Mouse (Mus musculus) neural tube, embryonic 12.5 days (tissue): ENCODE data around the gene Gpr37l1. TPM values are rescaled to one million over a fixed set of nuclear protein-coding genes. Genes with fewer than 3 reads are reported as not detected.
A peak's percentile ranks its signal among the peaks of the same experiment; 100 is the strongest.
"Not testable (repeated sequence)": the region's sequence is repeated elsewhere in the genome, so short reads cannot be mapped to it uniquely, and the experiment has no call there.

Experiments
- ATAC-seq: fragments of 200-750 bp; cut with Nextera tagmentation; 2 replicates; pipeline ENCODE4 v1.8.0; 2017; ENCODE audit warnings: low read depth, mild to moderate bottlenecking, moderate TSS enrichment, moderate library complexity; ENCODE audit not compliant: low FRiP score
- H3K27ac ChIP-seq: fragments of 300-500 bp; sonication (generic); 2 replicates; pipeline ENCODE4 v1.5.1; 2016
- H3K27me3 ChIP-seq: fragments of 300-500 bp; sonication (generic); replicated peaks from 2 replicates; pipeline ENCODE4 v1.6.1; 2016; ENCODE audit warnings: mild to moderate bottlenecking
- H3K36me3 ChIP-seq: fragments of 300-500 bp; sonication (generic); 2 replicates; pipeline ENCODE4 v1.6.1; 2016; ENCODE audit warnings: mild to moderate bottlenecking
- H3K4me1 ChIP-seq: fragments of 300-500 bp; sonication (generic); 2 replicates; pipeline ENCODE4 v1.6.1; 2016
- H3K4me2 ChIP-seq: fragments of 300-500 bp; sonication (generic); replicated peaks from 2 replicates; pipeline ENCODE4 v1.6.1; 2016; ENCODE audit warnings: mild to moderate bottlenecking
- H3K4me3 ChIP-seq: fragments of 300-500 bp; sonication (generic); 2 replicates; pipeline ENCODE4 v1.5.1; 2016
- H3K9ac ChIP-seq: fragments of 300-500 bp; sonication (generic); 2 replicates; pipeline ENCODE4 v1.6.1; 2016; ENCODE audit warnings: mild to moderate bottlenecking
- H3K9me3 ChIP-seq: fragments of 300-500 bp; sonication (generic); 2 replicates; pipeline ENCODE4 v1.6.1; 2016; ENCODE audit warnings: mild to moderate bottlenecking
- WGBS: fragments of 180-500 bp; shearing (Covaris S2); methylation state at CpG from one replicate; pipeline ENCODE4 v1.1.7; 2016; 5-methylcytosine and 5-hydroxymethylcytosine counted together
- polyA plus RNA-seq: library from polyadenylated mRNA; unstranded; fragments of >200 nt; fragmentation: Nextera tagmentation; extraction: Ambion mirVana; gene quantifications from 2 replicates; pipeline ENCODE4 v1.2.1, GENCODE M21; 2016

Gene Gpr37l1
- polyA plus RNA-seq, 1 experiment from 2014 or later, result 0.16 TPM

DNA sequence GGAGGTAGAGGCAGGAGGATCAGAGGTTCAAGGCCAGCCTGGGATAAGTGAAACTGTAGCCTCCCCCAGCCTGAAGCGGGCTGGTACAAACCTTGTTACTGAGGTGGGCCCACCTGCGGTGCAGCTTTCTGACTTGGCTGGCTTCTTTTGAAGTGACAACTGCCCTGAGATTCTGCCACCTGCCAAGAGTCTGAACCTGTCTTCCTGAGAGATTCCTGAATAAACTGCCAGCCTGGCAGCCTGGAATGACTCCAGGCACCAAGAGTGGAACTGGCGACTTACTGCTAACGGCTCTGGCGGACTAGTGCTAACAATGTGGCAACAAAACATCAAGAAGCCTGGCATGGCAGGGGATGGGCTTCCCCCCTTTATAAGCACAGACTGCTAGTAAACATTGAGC, 26.9 kb upstream of the Gpr37l1 start:
- H3K4me2 ChIP-seq, H3K4me1 ChIP-seq, H3K4me3 ChIP-seq, H3K27me3 ChIP-seq, ATAC-seq, H3K9ac ChIP-seq, H3K9me3 ChIP-seq, H3K36me3 ChIP-seq, H3K27ac ChIP-seq: not testable (repeated sequence)
- 74% methylated on average over 5 of the region's 5 CpGs for WGBS

DNA sequence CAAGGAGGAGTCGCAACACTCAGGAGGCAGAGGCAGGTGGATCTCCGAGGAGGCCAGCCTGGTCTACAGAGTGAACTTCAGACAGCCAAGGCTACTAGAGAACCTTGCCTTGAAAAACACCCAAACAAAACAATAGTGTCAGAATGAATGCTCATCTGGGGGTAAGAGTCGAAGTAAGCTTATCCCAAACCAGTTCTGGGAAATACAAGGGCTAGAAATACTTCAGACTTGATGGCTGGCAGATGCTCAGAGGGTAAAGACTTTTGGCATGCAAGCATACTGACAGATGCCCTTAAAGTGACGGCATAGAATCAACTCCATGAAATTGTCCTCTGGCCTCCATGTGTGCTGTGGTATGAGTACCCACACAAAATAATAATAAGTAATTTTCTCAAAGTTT, 21.7 kb upstream of the Gpr37l1 start:
- no peak overlapping the region for H3K4me3 ChIP-seq
- H3K27ac ChIP-seq, result no peak overlapping the region
- 89% methylated on average over 4 of the region's 4 CpGs for WGBS
- H3K9me3 ChIP-seq, result no peaks in the 10 kb centered on the region
- no peaks in the 10 kb centered on the region for H3K4me1 ChIP-seq
- no peaks in the 10 kb centered on the region for H3K36me3 ChIP-seq
- H3K4me2 ChIP-seq, result no peak overlapping the region
- H3K27me3 ChIP-seq, result no peaks in the 10 kb centered on the region
- no peak overlapping the region for H3K9ac ChIP-seq
- no peak for ATAC-seq

DNA sequence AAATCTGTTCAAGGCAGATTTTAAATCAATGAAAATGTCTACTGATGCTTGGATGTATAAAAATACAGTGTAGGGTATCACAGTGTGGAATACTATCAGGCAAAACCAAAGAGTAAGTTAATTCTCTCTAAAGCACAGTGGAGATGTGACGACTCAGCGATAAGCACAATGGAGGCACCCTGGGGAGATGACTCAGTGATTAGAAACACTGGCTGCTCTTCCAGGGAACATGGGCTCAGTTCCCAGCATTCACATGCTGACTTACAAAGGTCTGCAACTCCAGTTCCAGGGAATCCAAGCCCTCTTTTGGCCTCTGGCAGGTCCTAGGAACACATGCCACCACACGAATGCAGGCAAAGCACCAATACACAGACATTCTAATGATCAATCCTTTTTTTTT, 20.7 kb upstream of the Gpr37l1 start:
- WGBS, result 29% methylated on average over 3 of the region's 3 CpGs
- H3K27me3 ChIP-seq, result no peaks in the 10 kb centered on the region
- H3K9me3 ChIP-seq, result no peaks in the 10 kb centered on the region
- ATAC-seq, result no peak
- H3K36me3 ChIP-seq, result no peaks in the 10 kb centered on the region
- H3K4me2 ChIP-seq, result no peak overlapping the region
- H3K9ac ChIP-seq, result no peak overlapping the region
- no peaks in the 10 kb centered on the region for H3K4me1 ChIP-seq
- no peak overlapping the region for H3K27ac ChIP-seq
- no peak overlapping the region for H3K4me3 ChIP-seq

DNA sequence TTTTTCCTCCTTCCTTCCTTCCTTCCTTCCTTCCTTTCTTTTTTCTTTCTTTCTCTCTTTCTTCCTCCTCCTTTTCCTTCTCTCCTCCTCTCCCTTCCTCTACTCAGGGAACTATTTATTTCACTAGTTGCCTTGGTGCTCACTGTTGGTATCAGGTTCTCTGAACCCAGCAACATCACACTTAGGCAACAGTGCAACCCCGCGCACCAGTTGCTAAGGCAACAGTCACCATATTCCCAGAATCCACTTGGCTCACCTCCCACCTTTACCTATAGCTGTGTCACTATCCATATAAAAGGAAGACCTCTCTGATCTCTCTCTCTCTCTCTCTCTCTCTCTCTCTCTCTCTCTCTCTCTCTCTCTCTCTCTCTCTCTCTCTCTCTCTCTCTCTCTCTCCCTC, 19.5 kb upstream of the Gpr37l1 start:
- 43% methylated on average over 2 of the region's 2 CpGs for WGBS
- H3K4me2 ChIP-seq, H3K9ac ChIP-seq, H3K27me3 ChIP-seq, H3K9me3 ChIP-seq, H3K4me1 ChIP-seq, H3K27ac ChIP-seq, ATAC-seq, H3K4me3 ChIP-seq, H3K36me3 ChIP-seq: not testable (repeated sequence)

DNA sequence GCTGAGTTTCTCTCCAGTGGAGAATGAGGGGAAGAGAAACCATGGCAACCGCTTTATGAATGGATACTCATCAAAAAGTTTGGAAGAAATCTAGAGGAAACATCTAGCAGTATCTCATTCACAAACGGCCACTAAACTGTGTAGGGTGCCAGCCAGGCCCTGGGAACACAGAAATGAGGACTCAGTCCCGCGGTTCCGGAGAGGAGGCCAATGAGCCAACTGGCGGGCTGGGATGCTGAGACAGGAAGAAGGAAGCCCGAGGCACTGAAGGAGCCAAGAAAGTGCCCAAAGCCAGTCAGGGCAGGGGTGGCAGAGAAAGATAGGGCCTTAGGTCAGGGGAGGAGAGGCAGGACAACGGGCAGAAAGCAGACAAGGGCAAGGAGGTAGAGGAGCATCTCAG, 18.9 kb upstream of the Gpr37l1 start:
- Histone ChIP-seq H3K27ac (no peak overlapping the region), H3K27me3 (no peaks in the 10 kb centered on the region), H3K4me2 (no peak overlapping the region), H3K9me3 (no peaks in the 10 kb centered on the region), H3K36me3 (no peaks in the 10 kb centered on the region), H3K4me3 (no peak overlapping the region), H3K4me1 (no peaks in the 10 kb centered on the region), H3K9ac (no peak overlapping the region)
- no peak for ATAC-seq
- WGBS, result 40% methylated on average over 8 of the region's 8 CpGs

DNA sequence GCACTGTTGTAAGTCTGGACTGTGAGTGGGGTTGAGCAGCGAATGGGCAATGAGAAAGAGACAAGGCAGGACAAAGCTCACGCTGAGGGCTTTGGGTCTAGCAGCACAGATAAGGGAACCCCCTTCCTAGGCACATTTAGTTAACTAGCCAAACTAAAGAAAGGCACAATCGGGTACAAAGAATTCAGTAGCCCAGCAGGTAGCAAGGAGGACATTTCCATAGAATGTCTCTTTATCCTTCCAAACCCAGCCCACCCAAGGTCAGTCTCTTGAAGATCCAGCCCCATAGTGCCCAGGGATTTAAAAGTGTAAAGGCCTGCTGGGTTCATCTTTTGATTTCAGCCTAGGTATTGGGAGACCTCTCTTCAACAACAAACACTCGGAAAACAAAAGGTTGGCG, 18.5 kb upstream of the Gpr37l1 start:
- no peak for ATAC-seq
- Histone ChIP-seq H3K9me3 (no peaks in the 10 kb centered on the region), H3K27ac (no peak overlapping the region), H3K4me3 (no peak overlapping the region), H3K4me2 (no peak overlapping the region), H3K36me3 (no peaks in the 10 kb centered on the region), H3K27me3 (no peaks in the 10 kb centered on the region), H3K4me1 (no peaks in the 10 kb centered on the region), H3K9ac (no peak overlapping the region)
- 41% methylated on average over 5 of the region's 5 CpGs for WGBS

DNA sequence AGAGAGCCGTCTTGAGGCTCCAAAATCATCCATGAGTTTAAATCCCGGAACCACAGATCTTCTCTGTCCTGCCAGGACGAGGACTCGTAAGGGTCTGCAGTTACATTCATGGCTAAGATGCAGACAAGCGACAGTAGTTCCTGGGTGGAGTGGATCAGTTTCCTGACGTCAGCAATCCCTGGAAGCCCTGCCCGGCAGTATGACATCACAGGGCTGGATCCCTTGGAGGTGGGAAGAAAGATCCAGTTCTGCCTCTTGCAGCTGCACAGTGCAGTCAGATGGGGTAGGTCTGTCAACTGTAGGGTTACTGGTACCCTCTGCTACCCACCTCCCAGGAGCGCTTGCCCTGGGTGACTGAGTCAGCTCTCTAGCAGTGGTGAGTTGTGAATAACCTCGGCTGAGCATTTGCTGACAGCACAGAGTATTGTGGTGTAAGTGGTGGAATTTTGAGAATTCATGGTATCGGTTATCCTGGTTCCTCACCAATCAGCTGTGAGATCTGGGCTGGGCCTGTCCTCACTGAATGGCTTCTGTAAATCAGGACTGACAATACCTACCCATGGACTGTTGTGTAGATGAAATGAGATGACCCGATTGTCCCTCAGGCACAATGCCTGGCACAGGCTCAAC, 16.6 kb upstream of the Gpr37l1 start:
- WGBS, result 76% methylated on average over 11 of the region's 11 CpGs
- Histone ChIP-seq H3K9me3 (no peaks in the 10 kb centered on the region), H3K36me3 (no peaks in the 10 kb centered on the region), H3K4me1 (no peaks in the 10 kb centered on the region), H3K27ac (no peak overlapping the region), H3K4me2 (no peak overlapping the region), H3K4me3 (no peak overlapping the region), H3K27me3 (no peaks in the 10 kb centered on the region), H3K9ac (no peak overlapping the region)
- no peak for ATAC-seq

DNA sequence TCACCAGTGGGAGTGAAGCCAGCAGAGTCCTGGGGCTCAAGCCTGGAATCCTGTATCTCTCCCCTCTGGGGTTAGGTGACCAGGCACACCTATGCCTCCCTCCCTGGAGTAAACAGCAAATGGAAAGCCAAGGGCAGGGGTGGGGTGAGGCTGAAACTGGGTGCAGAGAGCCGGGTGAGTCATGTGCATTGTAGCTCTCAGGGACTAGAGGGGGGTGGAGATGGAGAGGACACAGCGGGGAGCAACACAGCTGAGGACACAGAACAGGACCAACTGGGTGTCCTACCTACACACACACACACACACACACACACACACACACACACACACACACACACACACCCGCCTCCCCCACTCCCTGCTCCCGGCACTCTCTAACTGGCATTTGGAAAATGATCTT, 16.0 kb upstream of the Gpr37l1 start:
- H3K4me3 ChIP-seq, result no peak overlapping the region
- whole genome bisulfite sequencing, result 78% methylated on average over 3 of the region's 4 CpGs
- no peak overlapping the region for H3K27ac ChIP-seq
- no peak overlapping the region for H3K9ac ChIP-seq
- H3K4me2 ChIP-seq, result no peak overlapping the region
- H3K36me3 ChIP-seq, result no peaks in the 10 kb centered on the region
- no peaks in the 10 kb centered on the region for H3K27me3 ChIP-seq
- no peaks in the 10 kb centered on the region for H3K9me3 ChIP-seq
- H3K4me1 ChIP-seq, result no peaks in the 10 kb centered on the region
- ATAC-seq, result no peak

DNA sequence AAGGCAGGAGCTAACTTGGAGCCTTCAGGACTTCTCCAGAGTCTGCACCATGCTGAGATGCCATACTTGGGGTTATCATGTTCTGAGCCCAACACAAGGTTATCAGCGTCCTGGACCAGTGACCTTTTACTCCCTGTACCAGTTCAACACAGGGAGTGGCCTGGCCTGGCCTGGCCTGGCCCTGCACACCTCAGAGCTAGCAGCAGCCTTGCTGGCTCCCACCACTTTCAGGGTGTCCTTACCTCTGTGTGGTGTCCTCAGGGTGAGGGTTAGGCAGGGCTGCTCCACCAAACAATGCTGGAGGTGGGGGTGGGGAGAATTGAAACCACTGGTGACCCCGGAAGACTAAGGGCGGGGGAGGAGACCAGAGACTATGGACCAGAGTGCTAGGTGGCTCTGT, 15.5 kb upstream of the Gpr37l1 start:
- ATAC-seq, result no peak
- H3K4me3 ChIP-seq, result no peak overlapping the region
- no peak overlapping the region for H3K4me2 ChIP-seq
- no peak overlapping the region for H3K27ac ChIP-seq
- WGBS, result 64% methylated on average over 3 of the region's 3 CpGs
- H3K27me3 ChIP-seq, result no peaks in the 10 kb centered on the region
- no peaks in the 10 kb centered on the region for H3K9me3 ChIP-seq
- no peaks in the 10 kb centered on the region for H3K4me1 ChIP-seq
- H3K36me3 ChIP-seq, result no peaks in the 10 kb centered on the region
- H3K9ac ChIP-seq, result no peak overlapping the region

DNA sequence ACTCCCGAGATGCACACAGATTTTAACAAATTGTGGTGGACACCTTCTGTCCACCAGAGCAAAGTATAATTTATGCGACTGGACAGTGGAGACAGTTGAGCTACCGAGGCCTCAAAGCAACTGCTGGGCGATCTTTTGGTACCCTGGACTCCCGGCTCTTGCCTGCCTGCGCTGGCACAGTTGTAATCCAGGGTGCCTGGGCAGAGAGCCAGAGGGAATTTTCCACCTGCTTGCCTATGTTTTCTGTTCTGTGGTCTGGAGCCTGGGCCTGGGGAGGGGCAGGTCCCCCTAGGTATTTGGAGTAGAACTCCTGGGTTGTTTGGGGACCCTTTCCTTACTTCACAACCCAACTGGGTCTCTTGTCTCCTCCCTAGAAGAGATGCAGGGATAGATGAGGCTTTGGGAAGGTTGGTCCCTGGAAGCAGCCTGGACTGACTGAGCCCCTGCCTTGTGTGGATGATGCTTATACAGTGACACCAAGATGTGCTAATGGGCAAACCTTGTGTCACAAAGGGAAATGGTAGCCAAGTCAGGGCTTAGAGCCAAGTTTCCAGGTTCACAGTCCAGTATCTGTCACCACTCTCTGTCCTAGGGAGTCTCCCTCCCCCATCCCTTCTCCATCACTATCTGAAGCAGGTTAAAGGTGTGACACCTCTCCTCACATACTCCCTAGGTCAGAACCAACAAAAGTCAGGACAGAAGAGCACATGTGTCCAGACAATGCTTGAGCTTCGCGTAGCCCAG, 14.6 kb upstream of the Gpr37l1 start:
- H3K27ac ChIP-seq, result no peak overlapping the region
- H3K4me1 ChIP-seq, result no peaks in the 10 kb centered on the region
- no peak for ATAC-seq
- no peak overlapping the region for H3K9ac ChIP-seq
- H3K9me3 ChIP-seq, result no peaks in the 10 kb centered on the region
- H3K4me2 ChIP-seq, result no peak overlapping the region
- no peaks in the 10 kb centered on the region for H3K27me3 ChIP-seq
- no peak overlapping the region for H3K4me3 ChIP-seq
- H3K36me3 ChIP-seq, result no peaks in the 10 kb centered on the region
- WGBS, result 89% methylated on average over 8 of the region's 8 CpGs

DNA sequence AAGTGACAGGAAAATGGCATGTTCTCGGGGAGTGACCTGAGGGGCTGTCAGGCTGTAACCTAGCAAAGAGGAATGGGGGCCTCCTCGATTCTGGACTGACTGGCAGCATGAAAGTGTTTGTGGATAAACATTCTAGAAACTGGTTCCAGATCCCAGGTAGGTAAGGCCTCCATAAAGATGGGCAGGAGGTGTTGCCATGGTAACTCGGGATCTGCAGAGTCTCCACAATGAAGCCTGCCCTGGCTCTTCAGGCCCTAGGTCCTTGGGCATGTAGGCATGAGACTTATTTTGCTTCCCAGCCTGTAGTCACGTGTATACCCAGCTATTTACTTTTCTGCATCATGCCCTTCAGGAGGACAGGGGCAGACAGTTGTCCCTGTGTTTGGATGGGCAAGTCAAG, 13.8 kb upstream of the Gpr37l1 start:
- no peaks in the 10 kb centered on the region for H3K9me3 ChIP-seq
- H3K27me3 ChIP-seq, result no peaks in the 10 kb centered on the region
- H3K4me3 ChIP-seq, result no peak overlapping the region
- WGBS, result 83% methylated on average over 4 of the region's 4 CpGs
- H3K9ac ChIP-seq, result 0 out of 2 replicates have a peak overlapping the region, but pooled peaks have one; percentile 8
- ATAC-seq, result no peak
- H3K4me1 ChIP-seq, result no peaks in the 10 kb centered on the region
- H3K36me3 ChIP-seq, result no peaks in the 10 kb centered on the region
- H3K4me2 ChIP-seq, result no peak overlapping the region
- H3K27ac ChIP-seq, result no peak overlapping the region

DNA sequence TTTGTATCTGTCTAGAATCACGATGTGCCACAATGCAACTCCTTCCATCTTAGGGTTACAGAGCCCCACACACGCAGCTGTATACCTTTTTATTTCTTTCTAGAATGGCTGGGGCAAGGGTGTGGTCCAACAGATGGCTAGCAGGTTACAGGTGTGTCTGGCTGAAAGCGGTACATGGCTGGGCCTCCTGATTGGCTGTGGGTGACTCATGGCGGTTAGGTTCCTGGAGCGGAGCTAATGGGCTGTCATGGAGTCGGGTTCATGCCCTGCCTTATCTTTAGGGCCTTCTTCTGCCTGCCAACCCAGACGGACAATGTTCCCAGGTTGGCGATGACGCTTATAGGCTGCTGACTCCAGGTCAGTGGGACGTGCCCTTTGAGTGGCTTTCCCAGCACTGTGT, 13.3 kb upstream of the Gpr37l1 start:
- no peak for ATAC-seq
- Histone ChIP-seq H3K9me3 (no peaks in the 10 kb centered on the region), H3K27me3 (no peaks in the 10 kb centered on the region), H3K4me2 (no peak overlapping the region), H3K27ac (no peak overlapping the region), H3K4me1 (no peaks in the 10 kb centered on the region), H3K9ac (no peak overlapping the region), H3K4me3 (no peak overlapping the region), H3K36me3 (no peaks in the 10 kb centered on the region)
- 91% methylated on average over 10 of the region's 10 CpGs for WGBS

DNA sequence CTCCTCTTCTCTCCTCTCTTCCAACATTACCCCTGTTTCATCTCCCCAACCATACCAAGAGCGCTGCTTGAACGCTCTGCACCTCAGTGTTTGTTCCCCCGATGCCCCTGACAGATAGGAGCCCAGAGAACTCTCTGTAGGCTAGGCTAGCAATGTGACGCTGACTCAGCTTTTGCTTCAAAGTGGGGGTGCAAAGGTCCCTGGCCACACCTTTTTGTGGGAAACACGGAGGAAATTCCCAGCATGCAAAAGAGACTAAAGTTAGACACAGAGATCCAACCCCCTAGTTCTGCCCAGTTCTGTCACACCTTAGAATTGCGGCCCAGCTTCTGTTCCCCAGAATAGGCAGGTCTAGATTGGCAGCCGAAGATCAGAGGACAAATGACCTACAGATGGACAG, 11.4 kb upstream of the Gpr37l1 start:
- Histone ChIP-seq H3K36me3 (no peaks in the 10 kb centered on the region), H3K4me2 (no peak overlapping the region), H3K27ac (no peak overlapping the region), H3K4me3 (no peak overlapping the region), H3K9ac (no peak overlapping the region), H3K27me3 (no peaks in the 10 kb centered on the region), H3K4me1 (no peaks in the 10 kb centered on the region), H3K9me3 (no peaks in the 10 kb centered on the region)
- no peak for ATAC-seq
- 91% methylated on average over 7 of the region's 7 CpGs for WGBS
